Mouse (Mus musculus): ENCODE results near the gene Tmem102. TPM values are rescaled to one million over a fixed set of nuclear protein-coding genes. Genes with fewer than 3 reads are reported as not detected.
A peak's percentile ranks its signal among the peaks of the same experiment; 100 is the strongest.

Gene Tmem102
- total RNA-seq (2014; fragmentation: Nextera tagmentation): not detected in 2 replicates
- not detected in 2 replicates for total RNA-seq (2017)
- not detected in 2 replicates for polyA plus RNA-seq (2012)

DNA sequence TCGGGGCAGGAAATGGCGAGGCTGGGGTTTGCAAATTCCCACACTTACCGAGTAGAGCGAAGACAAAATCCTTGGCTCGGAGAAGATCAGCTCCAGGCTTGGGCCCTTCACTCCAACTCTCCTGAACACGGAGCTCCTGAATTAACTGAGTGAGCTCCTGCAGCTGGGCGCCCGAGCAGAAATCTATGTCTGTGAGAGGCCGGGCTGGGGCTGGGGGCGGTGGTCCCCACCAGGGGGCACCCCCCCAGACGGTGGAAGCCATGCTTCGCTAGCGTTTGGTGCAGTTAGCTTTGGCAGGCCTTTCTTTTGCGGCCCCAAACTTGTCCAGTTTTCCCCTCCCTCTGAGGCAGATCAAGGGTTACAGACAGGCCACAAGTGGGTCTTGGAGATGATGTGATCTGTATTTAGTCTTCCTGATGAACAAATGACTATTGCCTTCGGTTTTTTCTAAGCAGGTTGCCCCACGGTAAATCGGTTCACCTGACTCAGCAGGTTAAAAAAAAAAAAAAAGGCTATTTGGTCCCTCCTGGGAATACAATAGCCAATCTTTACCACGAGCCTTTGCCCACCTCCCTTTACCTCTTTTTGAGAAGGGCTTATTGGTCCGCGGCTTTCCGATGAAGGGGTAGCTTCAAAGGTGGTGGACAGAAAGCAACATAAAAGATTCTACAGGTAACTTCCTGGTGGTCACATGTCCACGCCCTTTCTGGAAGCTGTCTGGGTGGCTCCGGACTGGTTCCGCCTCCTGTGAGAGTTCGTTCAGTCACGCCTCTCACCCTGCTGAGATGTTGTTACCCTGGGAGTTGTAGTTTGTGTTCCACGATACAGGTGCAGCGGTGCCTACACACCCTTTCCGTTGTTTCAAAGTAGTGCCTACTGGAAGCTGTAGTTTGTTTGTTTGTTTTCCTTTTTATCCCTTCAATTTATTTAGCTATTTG lies at the start of gene Tmem102:
Gene Tmem102 (minus strand): TSS at position 653 of the 938 bp plus-strand sequence.
- Histone ChIP-seq H3K36me3 (replicated peaks) (no peaks in the 10 kb centered on the region), H3K27me3 (ENCODE audit: insufficient read depth, low read length) (peaks cover 69% of the 10 kb centered on the region), H3K4me1 (ENCODE audit: insufficient read depth, low read depth, low read length) (peaks cover 40% of the 10 kb centered on the region), H3K9me3 (replicated peaks) (no peaks in the 10 kb centered on the region), H3K4me3 (ENCODE audit: low read depth, low read length) (no peak within 1 kb of the TSS)
- DNase-seq (ENCODE audit: low spot score) (no peak), ATAC-seq (ENCODE audit: extremely low read depth, insufficient number of reproducible peaks, low FRiP score, poor library complexity, severe bottlenecking) (no peak)
- TF ChIP-seq TAL1 (conservative IDR thresholded peaks at IDR 0.05; ENCODE audit: low read depth, low read length): no peak
- TF ChIP-seq CTCF (IDR thresholded peaks at IDR 0.05; ENCODE audit: low read depth, low read length): no peak
- no peak for TF ChIP-seq GATA2 (IDR thresholded peaks at IDR 0.05; ENCODE audit: borderline replicate concordance, low read depth, low read length)
- no peak for TF ChIP-seq GATA1 (IDR thresholded peaks at IDR 0.05; ENCODE audit: borderline replicate concordance, low read length)
- no peak for TF ChIP-seq POLR2AphosphoS5 (IDR thresholded peaks at IDR 0.05; ENCODE audit: insufficient replicate concordance, low read depth, low read length)

GRCm38 (mm10) chr11:69854680-69855079 lies 49.3 kb upstream of the Tmem102 start:
- no peak for DNase-seq (ENCODE audit: low spot score)
- H3K9me3 ChIP-seq (replicated peaks): no peaks in the 10 kb centered on the region
- no peak for ATAC-seq (ENCODE audit: extremely low read depth, insufficient number of reproducible peaks, low FRiP score, poor library complexity, severe bottlenecking)
- peaks cover 21% of the 10 kb centered on the region for H3K27me3 ChIP-seq (ENCODE audit: insufficient read depth, low read length)
- H3K4me3 ChIP-seq (ENCODE audit: low read depth, low read length): peak overlapping the region; percentile 59; the same call in 1 of the 2 replicates
- no peak for TF ChIP-seq GATA2 (IDR thresholded peaks at IDR 0.05; ENCODE audit: borderline replicate concordance, low read depth, low read length)
- no peak for TF ChIP-seq GATA1 (IDR thresholded peaks at IDR 0.05; ENCODE audit: borderline replicate concordance, low read length)
- TF ChIP-seq TAL1 (conservative IDR thresholded peaks at IDR 0.05; ENCODE audit: low read depth, low read length): no peak
- no peak for TF ChIP-seq POLR2AphosphoS5 (IDR thresholded peaks at IDR 0.05; ENCODE audit: insufficient replicate concordance, low read depth, low read length)
- H3K4me1 ChIP-seq (ENCODE audit: insufficient read depth, low read depth, low read length): peaks cover 71% of the 10 kb centered on the region
- peaks cover 36% of the 10 kb centered on the region for H3K36me3 ChIP-seq (replicated peaks)

GRCm38 (mm10) chr11:69853994-69854393 lies 48.6 kb upstream of the Tmem102 start:
- TF ChIP-seq CTCF (IDR thresholded peaks at IDR 0.05; ENCODE audit: low read depth, low read length) (no peak), GATA2 (IDR thresholded peaks at IDR 0.05; ENCODE audit: borderline replicate concordance, low read depth, low read length) (no peak), TAL1 (conservative IDR thresholded peaks at IDR 0.05; ENCODE audit: low read depth, low read length) (peak; percentile 96), POLR2AphosphoS5 (IDR thresholded peaks at IDR 0.05; ENCODE audit: insufficient replicate concordance, low read depth, low read length) (no peak), GATA1 (IDR thresholded peaks at IDR 0.05; ENCODE audit: borderline replicate concordance, low read length) (no peak)
- Histone ChIP-seq H3K4me1 (ENCODE audit: insufficient read depth, low read depth, low read length) (peaks cover 73% of the 10 kb centered on the region), H3K27me3 (ENCODE audit: insufficient read depth, low read length) (peaks cover 18% of the 10 kb centered on the region), H3K4me3 (ENCODE audit: low read depth, low read length) (peak overlapping the region; percentile 67; the same call in 1 of the 2 replicates), H3K36me3 (replicated peaks) (peaks cover 43% of the 10 kb centered on the region), H3K9me3 (replicated peaks) (no peaks in the 10 kb centered on the region)
- ATAC-seq (ENCODE audit: extremely low read depth, insufficient number of reproducible peaks, low FRiP score, poor library complexity, severe bottlenecking) (peak; percentile 89), DNase-seq (ENCODE audit: low spot score) (peak; percentile 95)

DNA sequence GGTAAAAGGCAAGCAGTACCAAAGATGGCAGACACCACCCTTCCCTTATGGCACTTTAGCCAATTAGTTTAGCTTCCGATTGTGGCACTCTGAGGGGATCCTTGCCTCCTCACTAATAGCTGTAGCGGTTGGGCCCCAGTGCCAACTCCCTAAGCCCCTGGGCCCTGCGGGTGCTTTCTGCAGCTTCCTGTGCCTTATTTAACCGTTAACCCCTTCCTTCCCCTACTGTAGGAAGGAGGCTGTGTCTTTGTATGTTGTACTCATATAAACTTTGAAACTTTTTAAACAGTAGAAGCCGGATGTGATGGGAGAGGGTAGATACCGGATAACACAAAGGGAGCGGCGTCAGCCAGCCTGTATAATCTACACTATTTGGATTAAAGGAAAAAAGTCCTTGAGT lies 45.3 kb upstream of the Tmem102 start:
- no peak overlapping the region for H3K4me3 ChIP-seq (ENCODE audit: low read depth, low read length)
- peaks cover 61% of the 10 kb centered on the region for H3K36me3 ChIP-seq (replicated peaks)
- DNase-seq (ENCODE audit: low spot score) (no peak), ATAC-seq (ENCODE audit: extremely low read depth, insufficient number of reproducible peaks, low FRiP score, poor library complexity, severe bottlenecking) (no peak)
- H3K4me1 ChIP-seq (ENCODE audit: insufficient read depth, low read depth, low read length): peaks cover 89% of the 10 kb centered on the region
- no peaks in the 10 kb centered on the region for H3K27me3 ChIP-seq (ENCODE audit: insufficient read depth, low read length)
- TF ChIP-seq TAL1 (conservative IDR thresholded peaks at IDR 0.05; ENCODE audit: low read depth, low read length): no peak
- no peak for TF ChIP-seq POLR2AphosphoS5 (IDR thresholded peaks at IDR 0.05; ENCODE audit: insufficient replicate concordance, low read depth, low read length)
- no peak for TF ChIP-seq CTCF (IDR thresholded peaks at IDR 0.05; ENCODE audit: low read depth, low read length)
- no peak for TF ChIP-seq GATA2 (IDR thresholded peaks at IDR 0.05; ENCODE audit: borderline replicate concordance, low read depth, low read length)
- TF ChIP-seq GATA1 (IDR thresholded peaks at IDR 0.05; ENCODE audit: borderline replicate concordance, low read length): no peak
- H3K9me3 ChIP-seq (replicated peaks): no peaks in the 10 kb centered on the region

DNA sequence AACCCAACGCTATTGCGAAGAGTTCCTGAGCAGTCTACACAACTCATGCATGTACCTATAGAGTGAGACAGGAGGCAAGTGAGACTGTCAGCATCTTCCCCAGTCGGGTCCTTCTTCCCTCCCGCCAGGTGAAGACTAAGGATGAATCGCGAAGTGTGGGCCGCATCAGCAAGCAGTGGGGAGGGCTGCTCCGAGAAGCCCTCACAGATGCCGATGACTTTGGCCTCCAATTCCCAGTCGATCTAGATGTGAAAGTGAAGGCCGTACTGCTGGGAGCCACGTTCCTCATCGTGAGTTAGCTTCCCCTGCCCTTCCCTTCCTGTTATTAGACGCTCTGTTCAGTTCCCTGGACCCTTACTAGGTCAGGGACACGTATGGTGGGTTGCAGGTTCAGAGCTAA lies 44.5 kb upstream of the Tmem102 start:
- no peak for DNase-seq (ENCODE audit: low spot score)
- no peaks in the 10 kb centered on the region for H3K9me3 ChIP-seq (replicated peaks)
- no peak for TF ChIP-seq TAL1 (conservative IDR thresholded peaks at IDR 0.05; ENCODE audit: low read depth, low read length)
- no peak for TF ChIP-seq GATA2 (IDR thresholded peaks at IDR 0.05; ENCODE audit: borderline replicate concordance, low read depth, low read length)
- TF ChIP-seq GATA1 (IDR thresholded peaks at IDR 0.05; ENCODE audit: borderline replicate concordance, low read length): no peak
- TF ChIP-seq POLR2AphosphoS5 (IDR thresholded peaks at IDR 0.05; ENCODE audit: insufficient replicate concordance, low read depth, low read length): no peak
- TF ChIP-seq CTCF (IDR thresholded peaks at IDR 0.05; ENCODE audit: low read depth, low read length): no peak
- H3K27me3 ChIP-seq (ENCODE audit: insufficient read depth, low read length): no peaks in the 10 kb centered on the region
- H3K4me1 ChIP-seq (ENCODE audit: insufficient read depth, low read depth, low read length): peaks cover 88% of the 10 kb centered on the region
- H3K4me3 ChIP-seq (ENCODE audit: low read depth, low read length): no peak overlapping the region
- H3K36me3 ChIP-seq (replicated peaks): peaks cover 61% of the 10 kb centered on the region
- ATAC-seq (ENCODE audit: extremely low read depth, insufficient number of reproducible peaks, low FRiP score, poor library complexity, severe bottlenecking): no peak

DNA sequence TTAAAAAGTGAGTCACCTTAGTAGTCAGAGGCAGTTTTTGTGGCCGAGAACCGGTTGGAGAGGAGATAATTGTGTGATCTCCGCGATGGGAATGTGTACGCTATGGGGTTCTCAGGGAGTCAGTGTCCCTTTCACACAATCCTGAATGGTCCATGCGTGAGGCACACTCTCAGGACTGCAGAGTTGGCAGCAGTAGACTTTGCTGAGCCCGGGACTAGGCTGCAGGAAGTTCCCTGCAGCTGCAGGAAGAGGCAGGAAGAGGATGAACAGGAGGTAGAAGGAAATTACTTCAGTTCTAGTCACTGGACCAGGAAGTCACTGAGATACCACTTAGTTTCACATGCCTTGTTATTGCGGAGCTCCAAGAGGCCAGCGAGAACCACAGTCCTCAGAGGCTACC lies 43.7 kb upstream of the Tmem102 start:
- ATAC-seq (ENCODE audit: extremely low read depth, insufficient number of reproducible peaks, low FRiP score, poor library complexity, severe bottlenecking) (no peak), DNase-seq (ENCODE audit: low spot score) (no peak)
- H3K4me1 ChIP-seq (ENCODE audit: insufficient read depth, low read depth, low read length): peaks cover 80% of the 10 kb centered on the region
- H3K27me3 ChIP-seq (ENCODE audit: insufficient read depth, low read length): no peaks in the 10 kb centered on the region
- TF ChIP-seq CTCF (IDR thresholded peaks at IDR 0.05; ENCODE audit: low read depth, low read length) (no peak), TAL1 (conservative IDR thresholded peaks at IDR 0.05; ENCODE audit: low read depth, low read length) (no peak), POLR2AphosphoS5 (IDR thresholded peaks at IDR 0.05; ENCODE audit: insufficient replicate concordance, low read depth, low read length) (no peak), GATA2 (IDR thresholded peaks at IDR 0.05; ENCODE audit: borderline replicate concordance, low read depth, low read length) (no peak), GATA1 (IDR thresholded peaks at IDR 0.05; ENCODE audit: borderline replicate concordance, low read length) (no peak)
- H3K36me3 ChIP-seq (replicated peaks): peaks cover 61% of the 10 kb centered on the region
- no peaks in the 10 kb centered on the region for H3K9me3 ChIP-seq (replicated peaks)
- H3K4me3 ChIP-seq (ENCODE audit: low read depth, low read length): no peak overlapping the region
